ENCODE assay signal across 18 mouse cellular contexts in the genomic region with DNA sequence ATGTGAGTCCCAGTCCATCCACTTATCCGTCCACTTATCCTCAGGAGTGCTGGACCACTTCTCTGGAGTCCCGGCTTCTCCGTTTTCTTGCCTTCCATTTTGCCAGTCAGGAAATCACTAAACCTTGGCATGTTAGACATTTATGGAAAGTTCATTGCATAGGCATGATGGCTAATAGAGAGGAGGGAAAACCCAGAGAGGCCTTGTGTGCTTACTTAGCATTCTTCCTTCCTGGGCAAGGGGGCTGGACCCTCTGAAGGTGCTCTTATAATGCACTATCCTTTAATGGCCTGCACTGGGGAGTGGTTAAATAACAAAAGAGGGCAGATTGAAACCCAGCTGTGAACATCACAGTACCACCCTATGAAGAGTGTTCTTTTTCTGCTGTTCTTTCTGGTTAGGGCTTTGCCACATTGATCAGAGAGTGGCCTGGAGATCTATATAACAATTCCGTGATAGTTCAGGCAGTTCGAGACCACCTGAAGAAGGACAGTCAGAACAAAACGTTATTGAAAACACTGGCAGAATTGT.
"Had no signal": no experiment of that assay in that cellular context is flagged by ENCODE, and none has a peak within 500 bp of the region (broad histone marks: within the 10 kb centered on the region; RNA-seq: fewer than 3 reads in every experiment).

No protein-coding gene starts in this region.

- H3K9ac ChIP-seq: lung, embryonic 14.5 days; midbrain, embryonic 13.5 days; neural tube, embryonic 13.5 days; neural tube, embryonic 15.5 days; stomach, embryonic 15.5 days had no signal

- H3K9me3 ChIP-seq: midbrain, embryonic 10.5 days; midbrain, embryonic 13.5 days; neural tube, embryonic 13.5 days; neural tube, embryonic 15.5 days; stomach, embryonic 15.5 days had no signal

- H3K27ac ChIP-seq: midbrain, embryonic 10.5 days; midbrain, embryonic 13.5 days; neural tube, embryonic 13.5 days; neural tube, embryonic 15.5 days; stomach, embryonic 15.5 days; stomach, postnatal 0 days had no signal

- ATAC-seq: midbrain, embryonic 13.5 days; midbrain, embryonic 16.5 days had no signal

- H3K27me3 ChIP-seq: midbrain, embryonic 13.5 days; neural tube, embryonic 13.5 days; neural tube, embryonic 15.5 days; stomach, embryonic 15.5 days had no signal

- H3K4me2 ChIP-seq: lung, embryonic 14.5 days; midbrain, embryonic 13.5 days; neural tube, embryonic 13.5 days; neural tube, embryonic 15.5 days; stomach, embryonic 15.5 days had no signal

- H3K4me1 ChIP-seq: midbrain, embryonic 10.5 days; midbrain, embryonic 13.5 days; neural tube, embryonic 13.5 days; neural tube, embryonic 15.5 days; stomach, embryonic 15.5 days had no signal

- DNase-seq: lung, adult 18-20 months; lung, embryonic 14.5 days; lung, postnatal 10 days; lung, postnatal 4 days; retina, postnatal 1 day; right cerebral cortex, adult 18-20 months; right cerebral cortex, postnatal 25 days; thymus, adult 2 months; thymus, postnatal 14 days; thymus, postnatal 36 days had no signal

- H3K4me3 ChIP-seq: midbrain, embryonic 10.5 days; midbrain, embryonic 13.5 days; myocyte; neural tube, embryonic 13.5 days; neural tube, embryonic 15.5 days; stomach, embryonic 15.5 days had no signal
